Mouse (Mus musculus): Measurements from ENCODE around the gene Comp.
A peak's percentile ranks its signal among the peaks of the same experiment; 100 is the strongest.

The Comp gene

DNA sequence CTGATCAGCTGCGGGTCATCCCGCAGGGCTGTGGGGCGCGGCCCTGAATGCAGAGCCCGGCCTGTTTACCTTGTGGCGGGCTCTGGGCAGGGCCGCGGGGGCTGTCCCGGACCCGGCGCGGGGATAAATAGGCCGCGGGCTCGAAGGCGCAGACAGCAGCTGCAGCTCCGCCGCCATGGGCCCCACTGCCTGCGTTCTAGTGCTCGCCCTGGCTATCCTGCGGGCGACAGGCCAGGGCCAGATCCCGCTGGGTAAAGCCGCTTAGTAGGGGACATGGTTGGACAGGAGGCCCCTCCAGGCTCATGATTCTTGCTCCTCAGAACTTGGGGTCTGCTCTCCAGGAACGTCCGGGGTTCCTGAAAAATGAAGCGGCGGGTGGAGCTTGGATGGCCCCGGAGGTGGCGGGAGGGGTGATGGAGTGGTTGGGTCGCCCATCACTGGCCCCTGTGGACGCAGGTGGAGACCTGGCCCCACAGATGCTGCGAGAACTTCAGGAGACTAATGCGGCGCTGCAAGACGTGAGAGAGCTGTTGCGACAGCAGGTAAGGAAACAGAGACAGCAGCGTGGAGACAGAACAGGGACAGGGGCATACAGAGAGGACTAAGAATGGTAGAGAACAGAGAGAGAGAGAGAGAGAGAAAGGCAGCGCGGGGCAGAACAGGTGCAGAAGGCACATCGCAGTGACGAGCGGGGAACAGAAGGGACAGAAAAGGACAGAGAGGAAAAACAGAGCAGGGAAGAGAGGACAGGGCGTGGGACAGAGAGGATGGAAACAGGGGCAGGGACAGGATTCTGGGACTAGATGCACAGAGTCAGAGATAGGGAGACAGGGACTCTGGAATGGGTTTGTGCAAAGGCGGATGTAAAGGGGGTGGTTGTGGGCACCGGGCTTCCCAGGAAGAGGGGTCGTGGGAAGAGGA, at the start of gene Comp:
Gene Comp, plus strand, starts transcription at position 162 of the 921 bp plus-strand sequence.
- DNase-seq (ENCODE audit: low read depth, low spot score): no peak

- no peak for DNase-seq (ENCODE audit: low read depth, low spot score)
Observed at GRCm38 (mm10) chr8:70323716-70324115, 49.6 kb upstream of the Comp start.

DNA sequence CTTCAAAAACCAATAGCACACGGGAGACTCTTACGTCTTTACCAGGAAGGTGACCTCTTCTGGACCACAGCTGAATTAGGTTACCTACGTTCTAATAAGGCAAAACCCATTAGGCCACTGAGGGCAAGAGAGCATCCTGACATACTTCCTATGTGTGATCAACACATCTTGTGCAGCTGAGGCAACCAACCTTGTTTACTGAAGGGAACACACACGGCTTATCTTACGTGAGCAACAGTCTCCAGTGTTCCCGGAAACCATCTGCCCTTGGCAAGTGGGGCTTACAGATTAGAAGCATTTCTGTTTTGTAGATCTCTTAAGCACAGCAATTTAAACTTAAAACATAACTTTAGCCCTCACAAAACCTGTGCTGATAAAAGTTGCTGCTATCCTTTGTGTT, 45.8 kb upstream of the Comp start:
- no peak for DNase-seq (ENCODE audit: low read depth, low spot score)

GRCm38 (mm10) chr8:70329124-70329834, 44.1 kb upstream of the Comp start, which contains the start of gene Gdf1:
Gdf1 (plus strand) TSS chr8:70329817.
- peak; percentile 55 for DNase-seq (ENCODE audit: low read depth, low spot score)

DNA sequence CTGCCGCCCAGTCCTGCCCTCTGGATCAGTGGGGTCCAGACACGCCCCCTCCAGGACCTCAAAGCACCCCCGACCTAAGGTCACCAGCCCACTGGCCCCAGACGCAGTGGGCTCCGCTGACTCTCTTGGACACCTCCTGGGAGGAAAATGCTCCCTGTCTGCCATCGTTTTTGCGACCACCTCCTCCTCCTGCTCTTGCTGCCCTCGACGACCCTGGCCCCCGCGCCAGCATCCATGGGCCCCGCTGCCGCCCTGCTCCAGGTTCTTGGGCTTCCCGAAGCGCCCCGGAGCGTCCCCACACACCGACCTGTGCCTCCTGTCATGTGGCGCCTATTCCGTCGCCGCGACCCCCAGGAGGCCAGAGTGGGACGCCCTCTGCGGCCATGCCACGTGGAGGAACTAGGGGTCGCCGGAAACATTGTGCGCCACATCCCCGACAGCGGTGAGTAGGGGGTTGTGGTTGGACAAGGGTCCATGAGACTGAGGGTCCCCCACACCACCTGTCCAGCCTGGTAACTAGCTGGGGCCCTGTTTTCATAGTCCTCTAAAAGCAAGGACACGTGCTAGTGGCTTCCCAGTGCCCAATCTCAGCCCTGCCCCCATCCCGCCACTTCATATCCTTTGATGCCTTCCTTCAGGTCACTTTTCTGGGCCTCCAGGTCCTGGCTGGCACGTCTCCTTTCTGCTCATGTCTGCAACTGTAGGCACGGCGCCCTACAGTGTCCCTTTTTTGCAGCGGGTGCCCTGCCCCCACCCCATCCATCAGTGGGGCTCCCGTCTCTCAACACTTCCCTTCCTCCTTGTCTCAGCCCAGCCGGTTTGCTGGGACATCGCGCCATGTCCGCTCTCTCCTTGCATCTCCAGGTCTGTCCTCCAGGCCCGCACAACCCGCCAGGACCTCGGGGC, 43.3 kb upstream of the Comp start:
- DNase-seq (ENCODE audit: low read depth, low spot score): no peak

DNA sequence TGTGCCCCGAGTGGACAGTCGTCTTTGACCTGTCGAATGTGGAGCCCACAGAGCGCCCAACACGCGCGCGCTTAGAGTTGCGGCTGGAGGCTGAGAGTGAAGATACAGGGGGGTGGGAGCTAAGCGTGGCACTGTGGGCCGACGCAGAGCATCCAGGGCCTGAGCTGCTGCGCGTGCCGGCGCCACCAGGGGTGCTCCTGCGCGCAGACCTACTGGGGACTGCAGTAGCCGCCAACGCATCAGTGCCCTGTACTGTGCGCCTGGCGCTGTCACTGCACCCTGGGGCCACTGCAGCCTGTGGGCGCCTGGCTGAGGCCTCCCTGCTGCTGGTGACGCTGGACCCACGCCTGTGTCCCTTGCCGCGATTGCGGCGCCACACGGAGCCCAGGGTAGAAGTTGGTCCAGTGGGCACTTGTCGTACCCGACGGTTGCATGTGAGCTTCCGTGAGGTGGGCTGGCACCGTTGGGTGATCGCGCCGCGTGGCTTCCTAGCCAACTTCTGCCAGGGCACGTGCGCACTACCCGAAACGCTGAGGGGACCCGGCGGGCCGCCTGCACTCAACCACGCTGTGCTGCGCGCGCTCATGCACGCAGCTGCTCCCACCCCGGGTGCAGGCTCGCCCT, 42.5 kb upstream of the Comp start:
- peak; percentile 82 for DNase-seq (ENCODE audit: low read depth, low spot score)

- no peak for DNase-seq (ENCODE audit: low read depth, low spot score)
Observed at GRCm38 (mm10) chr8:70331526-70331925, 41.8 kb upstream of the Comp start.

DNA sequence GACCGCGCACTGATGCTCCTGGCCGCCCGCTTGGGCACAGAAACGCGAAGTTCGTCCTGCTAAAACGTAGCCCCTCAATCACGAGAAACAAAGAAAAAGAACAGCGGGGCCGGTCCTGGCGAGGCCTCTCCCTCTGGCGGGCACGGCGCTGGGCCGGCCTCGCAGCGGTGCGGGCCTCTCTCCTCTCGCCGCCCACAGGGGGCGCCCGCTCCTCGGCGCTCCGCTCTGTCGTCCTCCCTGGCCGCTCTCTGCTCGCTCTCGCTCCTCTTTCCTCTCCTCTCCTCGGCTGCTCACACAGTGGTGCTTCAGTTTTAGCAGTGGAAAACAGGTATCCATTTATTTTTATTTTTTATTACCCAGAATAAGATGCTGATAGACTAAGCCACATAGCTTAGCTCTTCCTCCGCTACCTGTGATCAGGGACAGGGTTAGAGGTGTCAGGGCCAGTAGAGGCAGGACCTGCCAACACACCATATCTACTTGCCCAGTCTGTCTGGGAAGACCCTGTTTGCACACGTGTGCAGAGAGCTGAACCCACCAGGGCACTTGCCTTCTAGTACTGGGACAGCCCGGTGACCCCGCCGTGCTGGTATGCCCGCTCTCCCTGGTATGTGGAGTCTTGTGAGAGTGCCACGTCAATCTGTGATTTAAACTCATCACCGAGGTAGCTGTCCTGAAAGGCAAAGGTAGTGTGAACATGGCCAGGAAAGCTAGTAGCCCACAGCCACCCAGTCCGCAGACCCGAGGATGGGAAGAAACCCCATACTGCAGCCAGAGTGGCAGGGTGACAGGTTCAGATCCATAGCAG, 41.1 kb upstream of the Comp start:
- DNase-seq (ENCODE audit: low read depth, low spot score): peak; percentile 84

- no peak for DNase-seq (ENCODE audit: low read depth, low spot score)
Observed at GRCm38 (mm10) chr8:70332878-70333202, 40.5 kb upstream of the Comp start.

GRCm38 (mm10) chr8:70338931-70339330, 34.4 kb upstream of the Comp start:
- DNase-seq (ENCODE audit: low read depth, low spot score): no peak

DNA sequence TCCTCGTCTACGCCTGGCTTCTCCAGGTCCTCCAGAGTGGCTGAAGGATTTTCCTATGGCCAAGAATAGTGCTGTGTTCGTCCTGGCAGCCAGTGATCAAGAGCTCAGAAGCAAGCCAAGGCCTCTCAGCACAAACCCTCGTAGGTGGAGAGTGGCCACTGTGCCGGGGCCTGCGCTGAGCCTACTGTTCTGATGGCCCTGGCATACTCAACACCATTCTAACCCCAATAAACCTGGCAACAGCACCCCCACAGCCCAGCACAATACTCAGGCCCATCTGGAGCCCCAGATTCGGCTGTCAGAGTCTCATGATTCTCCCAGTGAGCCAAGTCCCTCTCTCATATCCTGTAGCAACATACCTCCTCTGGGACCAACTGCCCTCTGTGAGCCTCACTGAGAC, 32.7 kb upstream of the Comp start:
- DNase-seq (ENCODE audit: low read depth, low spot score): no peak

GRCm38 (mm10) chr8:70342007-70342406, 31.4 kb upstream of the Comp start:
- DNase-seq (ENCODE audit: low read depth, low spot score): no peak

DNA sequence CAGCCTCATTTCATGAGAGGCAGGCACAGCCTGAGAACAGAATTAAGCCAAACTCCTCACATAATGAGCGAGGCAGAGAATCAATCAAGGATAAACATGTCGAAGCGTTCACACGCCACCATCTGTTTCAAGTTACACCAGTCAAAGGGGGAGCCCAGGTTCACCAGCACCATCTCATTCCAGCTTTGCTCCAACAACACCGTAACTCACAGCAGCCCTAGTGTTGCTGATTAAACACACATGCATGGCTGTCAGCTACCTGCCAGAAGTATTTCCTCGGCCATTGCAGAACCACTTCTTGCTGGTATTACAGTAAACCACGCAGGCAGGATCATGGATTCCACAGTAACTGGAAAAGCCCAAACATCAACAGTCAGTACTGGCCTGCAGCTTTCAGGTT, 30.3 kb upstream of the Comp start:
- DNase-seq (ENCODE audit: low read depth, low spot score): peak; percentile 30

DNA sequence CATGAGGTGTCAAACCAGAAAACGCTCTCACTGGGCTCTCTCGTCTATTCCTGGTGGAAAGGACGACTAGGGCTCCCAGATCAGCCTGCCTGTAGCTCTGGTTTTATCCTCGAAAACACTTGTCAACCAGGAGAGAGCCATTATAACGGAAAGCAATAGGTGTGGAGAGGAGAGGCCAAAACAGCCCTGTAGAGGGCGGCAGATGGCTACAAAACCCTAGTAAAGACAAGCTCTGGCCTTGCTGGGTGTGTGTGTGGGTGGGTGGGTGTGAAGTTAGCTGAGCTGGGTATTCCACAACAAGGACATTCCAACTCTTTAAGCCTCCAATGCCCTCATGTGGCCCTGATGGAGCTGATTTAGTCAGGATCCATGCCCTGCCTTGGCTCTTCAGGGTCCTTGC, 29.7 kb upstream of the Comp start:
- peak; percentile 50 for DNase-seq (ENCODE audit: low read depth, low spot score)

GRCm38 (mm10) chr8:70344279-70344678, 29.1 kb upstream of the Comp start:
- no peak for DNase-seq (ENCODE audit: low read depth, low spot score)

DNA sequence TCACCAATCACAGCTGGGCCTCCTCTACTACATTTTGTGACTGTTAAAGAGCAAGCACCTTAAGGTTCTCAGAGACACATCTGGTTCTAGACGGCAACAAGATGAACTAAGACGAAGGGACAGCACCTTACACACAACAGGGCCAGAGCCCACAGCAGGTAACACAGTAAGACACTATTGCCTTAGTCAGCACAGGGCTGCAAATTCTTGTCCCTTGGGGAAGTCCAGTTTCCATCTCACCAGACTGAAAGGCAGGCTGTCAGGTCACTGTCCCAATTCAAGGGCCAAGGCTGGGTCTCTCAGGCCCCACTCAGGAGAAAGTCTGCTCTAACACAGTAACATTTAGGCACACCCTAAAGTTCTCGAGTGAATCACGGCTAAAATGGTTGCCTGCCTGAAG, 25.9 kb upstream of the Comp start:
- DNase-seq (ENCODE audit: low read depth, low spot score): no peak

GRCm38 (mm10) chr8:70347860-70348420, 25.4 kb upstream of the Comp start:
- no peak for DNase-seq (ENCODE audit: low read depth, low spot score)

- no peak for DNase-seq (ENCODE audit: low read depth, low spot score)
Observed at GRCm38 (mm10) chr8:70351035-70351999, 22.0 kb upstream of the Comp start.

- DNase-seq (ENCODE audit: low read depth, low spot score): no peak
Observed at GRCm38 (mm10) chr8:70352000-70352384, 21.4 kb upstream of the Comp start.
